Mouse (Mus musculus) layer of hippocampus, postnatal 25 days (tissue): Measurements from ENCODE around the gene Vgll4. TPM values are rescaled to one million over a fixed set of nuclear protein-coding genes. Genes with fewer than 3 reads are reported as not detected.
"Not testable (repeated sequence)": the region's sequence is repeated elsewhere in the genome, so short reads cannot be mapped to it uniquely, and the experiment has no call there.

Experiments used
- DNase-seq, 2 experiments: peaks; one replicate each; pipeline ENCODE4 v3.0.0; 2022; ENCODE audit warnings: mixed read lengths in 2 of 2, low spot score in 1 of 2; ENCODE audit errors: extremely low spot score in 1 of 2
- total RNA-seq, 2 experiments: library from RNA; stranded (reverse); gene quantifications; 2 replicates each; pipeline ENCODE4 v1.2.3; 2021

The Vgll4 gene
- total RNA-seq, 2 experiments from 2014 or later: 43.2 to 48.7 TPM

GRCm38 (mm10) chr6:114944456-114945438, 25.0 kb downstream of the Vgll4 start:
- DNase-seq: no peak

- DNase-seq: no peak
These were observed 28.5 kb downstream of the Vgll4 start for GRCm38 (mm10) chr6:114941201-114941849.

GRCm38 (mm10) chr6:114939666-114940065, 30.1 kb downstream of the Vgll4 start:
- DNase-seq: no peak

GRCm38 (mm10) chr6:114936941-114937313, 32.9 kb downstream of the Vgll4 start:
- no peak for DNase-seq

- DNase-seq: no peak
These were observed 33.4 kb downstream of the Vgll4 start for GRCm38 (mm10) chr6:114936297-114936940.

GRCm38 (mm10) chr6:114935362-114935761, 34.4 kb downstream of the Vgll4 start:
- no peak for DNase-seq

- no peak for DNase-seq
These were observed 35.7 kb downstream of the Vgll4 start for GRCm38 (mm10) chr6:114934045-114934444.

GRCm38 (mm10) chr6:114932991-114933392, 36.8 kb downstream of the Vgll4 start:
- DNase-seq: no peak

GRCm38 (mm10) chr6:114932116-114932500, 37.7 kb downstream of the Vgll4 start:
- DNase-seq: no peak

GRCm38 (mm10) chr6:114931212-114932115, 38.3 kb downstream of the Vgll4 start:
- no peak for DNase-seq

GRCm38 (mm10) chr6:114930646-114931045, 39.1 kb downstream of the Vgll4 start:
- DNase-seq: no peak

- no peak for DNase-seq
These were observed 39.7 kb downstream of the Vgll4 start for GRCm38 (mm10) chr6:114930038-114930591.

GRCm38 (mm10) chr6:114929346-114929745, 40.4 kb downstream of the Vgll4 start:
- no peak for DNase-seq

- peak; percentile 58 to 74 for DNase-seq
These were observed 41.3 kb downstream of the Vgll4 start for GRCm38 (mm10) chr6:114928462-114928861.

- no peak for DNase-seq
These were observed 42.4 kb downstream of the Vgll4 start for GRCm38 (mm10) chr6:114927400-114927799.

GRCm38 (mm10) chr6:114926369-114927157, 43.2 kb downstream of the Vgll4 start:
- DNase-seq: peak in 1 of 2 experiments; percentile 56

GRCm38 (mm10) chr6:114925196-114925595, 44.6 kb downstream of the Vgll4 start:
- no peak for DNase-seq

GRCm38 (mm10) chr6:114922355-114923096, 47.3 kb downstream of the Vgll4 start:
- not testable (repeated sequence) for DNase-seq
